Mouse (Mus musculus): ENCODE data around the gene Uhrf1. TPM values are rescaled to one million over a fixed set of nuclear protein-coding genes. Genes with fewer than 3 reads are reported as not detected.

Gene Uhrf1
- polyA plus RNA-seq, 1 experiment = 109 TPM

- no peak overlapping the region for H3K27ac ChIP-seq (ENCODE audit: control insufficient read depth, insufficient read depth, low read depth, low read length, poor library complexity)
- no peak overlapping the region for H3K4me3 ChIP-seq (replicated peaks; ENCODE audit: control insufficient read depth, low read depth, low read length)
- H3K4me1 ChIP-seq (ENCODE audit: control insufficient read depth, insufficient read depth, low read length) = no peaks in the 10 kb centered on the region; the same call in none of the 2 replicates
- WGBS = 90% methylated on average over 5 of the region's 5 CpGs
- TF ChIP-seq POLR2A (IDR thresholded peaks at IDR 0.05; ENCODE audit: borderline replicate concordance, control insufficient read depth, low read depth, low read length) (no peak), CTCF (IDR thresholded peaks at IDR 0.05; ENCODE audit: control insufficient read depth, insufficient read depth, low read length) (no peak)
Measured at GRCm38 (mm10) chr17:56278340-56278739, 24.8 kb upstream of the Uhrf1 start.

- TF ChIP-seq CTCF (IDR thresholded peaks at IDR 0.05; ENCODE audit: control insufficient read depth, insufficient read depth, low read length) (no peak), POLR2A (IDR thresholded peaks at IDR 0.05; ENCODE audit: borderline replicate concordance, control insufficient read depth, low read depth, low read length) (no peak)
- Histone ChIP-seq H3K4me3 (replicated peaks; ENCODE audit: control insufficient read depth, low read depth, low read length) (no peak overlapping the region), H3K27ac (ENCODE audit: control insufficient read depth, insufficient read depth, low read depth, low read length, poor library complexity) (no peak overlapping the region), H3K4me1 (ENCODE audit: control insufficient read depth, insufficient read depth, low read length) (no peaks in the 10 kb centered on the region; the same call in none of the 2 replicates)
- 83% methylated on average over 12 of the region's 12 CpGs for WGBS
Measured at GRCm38 (mm10) chr17:56279481-56280155, 23.5 kb upstream of the Uhrf1 start.

GRCm38 (mm10) chr17:56281193-56281592, 21.9 kb upstream of the Uhrf1 start:
- no peak for TF ChIP-seq POLR2A (IDR thresholded peaks at IDR 0.05; ENCODE audit: borderline replicate concordance, control insufficient read depth, low read depth, low read length)
- WGBS = 52% methylated on average over 12 of the region's 12 CpGs
- no peaks in the 10 kb centered on the region; the same call in none of the 2 replicates for H3K4me1 ChIP-seq (ENCODE audit: control insufficient read depth, insufficient read depth, low read length)

GRCm38 (mm10) chr17:56282802-56283201, 20.3 kb upstream of the Uhrf1 start:
- peaks cover 1% of the 10 kb centered on the region for H3K4me1 ChIP-seq (ENCODE audit: control insufficient read depth, insufficient read depth, low read length)
- H3K27ac ChIP-seq (ENCODE audit: control insufficient read depth, insufficient read depth, low read depth, low read length, poor library complexity) = no peak overlapping the region
- TF ChIP-seq CTCF (IDR thresholded peaks at IDR 0.05; ENCODE audit: control insufficient read depth, insufficient read depth, low read length) = no peak
- no peak for TF ChIP-seq POLR2A (IDR thresholded peaks at IDR 0.05; ENCODE audit: borderline replicate concordance, control insufficient read depth, low read depth, low read length)
- no peak overlapping the region for H3K4me3 ChIP-seq (replicated peaks; ENCODE audit: control insufficient read depth, low read depth, low read length)
- 84% methylated on average over 4 of the region's 4 CpGs for WGBS

More at GRCm38 (mm10) chr17:56281193-56281592, 21.9 kb upstream of the Uhrf1 start:
- peak overlapping the region; percentile 31; the same call in 1 of the 2 replicates for H3K27ac ChIP-seq (ENCODE audit: control insufficient read depth, insufficient read depth, low read depth, low read length, poor library complexity)
- H3K4me3 ChIP-seq (replicated peaks; ENCODE audit: control insufficient read depth, low read depth, low read length) = peak overlapping the region; percentile 2

GRCm38 (mm10) chr17:56283316-56283715, 19.8 kb upstream of the Uhrf1 start:
- TF ChIP-seq CTCF (IDR thresholded peaks at IDR 0.05; ENCODE audit: control insufficient read depth, insufficient read depth, low read length) = no peak
- TF ChIP-seq POLR2A (IDR thresholded peaks at IDR 0.05; ENCODE audit: borderline replicate concordance, control insufficient read depth, low read depth, low read length) = no peak
- no peak overlapping the region for H3K4me3 ChIP-seq (replicated peaks; ENCODE audit: control insufficient read depth, low read depth, low read length)
- H3K27ac ChIP-seq (ENCODE audit: control insufficient read depth, insufficient read depth, low read depth, low read length, poor library complexity) = no peak overlapping the region
- 55% methylated on average over 8 of the region's 8 CpGs for WGBS
- peaks cover 2% of the 10 kb centered on the region for H3K4me1 ChIP-seq (ENCODE audit: control insufficient read depth, insufficient read depth, low read length)

- no peak overlapping the region for H3K4me3 ChIP-seq (replicated peaks; ENCODE audit: control insufficient read depth, low read depth, low read length)
- peaks cover 3% of the 10 kb centered on the region for H3K4me1 ChIP-seq (ENCODE audit: control insufficient read depth, insufficient read depth, low read length)
- 87% methylated on average over 11 of the region's 11 CpGs for WGBS
- TF ChIP-seq POLR2A (IDR thresholded peaks at IDR 0.05; ENCODE audit: borderline replicate concordance, control insufficient read depth, low read depth, low read length) (no peak), CTCF (IDR thresholded peaks at IDR 0.05; ENCODE audit: control insufficient read depth, insufficient read depth, low read length) (no peak)
- H3K27ac ChIP-seq (ENCODE audit: control insufficient read depth, insufficient read depth, low read depth, low read length, poor library complexity) = no peak overlapping the region
Measured at GRCm38 (mm10) chr17:56285995-56286394, 17.1 kb upstream of the Uhrf1 start.

- 0 out of 2 replicates have a peak overlapping the region, but pooled peaks have one; percentile 36 for H3K27ac ChIP-seq (ENCODE audit: control insufficient read depth, insufficient read depth, low read depth, low read length, poor library complexity)
- WGBS = 46% methylated on average over 3 of the region's 3 CpGs
- peaks cover 7% of the 10 kb centered on the region for H3K4me1 ChIP-seq (ENCODE audit: control insufficient read depth, insufficient read depth, low read length)
- TF ChIP-seq POLR2A (IDR thresholded peaks at IDR 0.05; ENCODE audit: borderline replicate concordance, control insufficient read depth, low read depth, low read length) (no peak), CTCF (IDR thresholded peaks at IDR 0.05; ENCODE audit: control insufficient read depth, insufficient read depth, low read length) (no peak)
- no peak overlapping the region for H3K4me3 ChIP-seq (replicated peaks; ENCODE audit: control insufficient read depth, low read depth, low read length)
Measured at GRCm38 (mm10) chr17:56287830-56288229, 15.3 kb upstream of the Uhrf1 start.

- 29% methylated on average over 3 of the region's 3 CpGs for WGBS
- no peak for TF ChIP-seq CTCF (IDR thresholded peaks at IDR 0.05; ENCODE audit: control insufficient read depth, insufficient read depth, low read length)
- no peak for TF ChIP-seq POLR2A (IDR thresholded peaks at IDR 0.05; ENCODE audit: borderline replicate concordance, control insufficient read depth, low read depth, low read length)
- Histone ChIP-seq H3K4me1 (ENCODE audit: control insufficient read depth, insufficient read depth, low read length) (peaks cover 9% of the 10 kb centered on the region), H3K4me3 (replicated peaks; ENCODE audit: control insufficient read depth, low read depth, low read length) (peak overlapping the region; percentile 21), H3K27ac (ENCODE audit: control insufficient read depth, insufficient read depth, low read depth, low read length, poor library complexity) (peak overlapping the region; percentile 88; the same call in 1 of the 2 replicates)
Measured at GRCm38 (mm10) chr17:56288866-56289265, 14.3 kb upstream of the Uhrf1 start.
